Mouse (Mus musculus) embryonic facial prominence, embryonic 10.5 days (tissue): ENCODE measurements at regions not wholly inside any gene's neighbourhood (a gene's known extent, or its start where the extent isn't known, plus 50 kb on each side); places are given as distances from the start of the nearest gene placed in this dataset. TPM values are rescaled to one million over a fixed set of nuclear protein-coding genes. Genes with fewer than 3 reads are reported as not detected.

Experiments used
- DNase-seq: peaks from one replicate; pipeline ENCODE4 v3.0.0-alpha.2; 2017; ENCODE audit warnings: low spot score
- H3K27ac ChIP-seq: fragments of 300-500 bp; sonication (generic); replicated peaks from 2 replicates; pipeline ENCODE4 v1.5.1; 2016; ENCODE audit warnings: mild to moderate bottlenecking
- H3K27me3 ChIP-seq: fragments of 300-500 bp; sonication (generic); replicated peaks from 2 replicates; pipeline ENCODE4 v1.6.1; 2016; ENCODE audit warnings: low read depth, mild to moderate bottlenecking; ENCODE audit not compliant: poor library complexity, severe bottlenecking
- H3K36me3 ChIP-seq: fragments of 300-500 bp; sonication (generic); replicated peaks from 2 replicates; pipeline ENCODE4 v1.6.1; 2016; ENCODE audit warnings: mild to moderate bottlenecking, moderate library complexity
- H3K4me1 ChIP-seq: fragments of 300-500 bp; sonication (generic); 2 replicates; pipeline ENCODE4 v1.6.1; 2016
- H3K4me3 ChIP-seq: fragments of 300-500 bp; sonication (generic); 2 replicates; pipeline ENCODE4 v1.5.1; 2016; ENCODE audit warnings: mild to moderate bottlenecking, moderate library complexity
- H3K9me3 ChIP-seq: fragments of 300-500 bp; sonication (generic); 2 replicates; pipeline ENCODE4 v1.6.1; 2016; ENCODE audit warnings: mild to moderate bottlenecking
- WGBS: fragments of 180-500 bp; shearing (Covaris S2); methylation state at CpG from one replicate; pipeline ENCODE4 v1.1.7; 2016; 5-methylcytosine and 5-hydroxymethylcytosine counted together
- microRNA-seq: library from miRNA; unstranded; fragments of <30 nt; microRNA quantifications from one replicate; pipeline ENCODE4, GENCODE M21; 2017

GRCm38 (mm10) chr8:96680416-96681027, 792.2 kb upstream of the Got2 start:
- H3K36me3 ChIP-seq, result no peaks in the 10 kb centered on the region
- H3K27ac ChIP-seq, result no peak overlapping the region
- DNase-seq, result no peak
- no peaks in the 10 kb centered on the region for H3K27me3 ChIP-seq
- no peak overlapping the region for H3K4me3 ChIP-seq
- H3K4me1 ChIP-seq, result no peaks in the 10 kb centered on the region
- 92% methylated on average over 16 of the region's 16 CpGs for WGBS
- H3K9me3 ChIP-seq, result no peaks in the 10 kb centered on the region

- DNase-seq, result no peak
- Histone ChIP-seq H3K4me1 (peaks cover 3% of the 10 kb centered on the region; the same call in 1 of the 2 replicates), H3K36me3 (no peaks in the 10 kb centered on the region), H3K4me3 (no peak overlapping the region), H3K27me3 (no peaks in the 10 kb centered on the region), H3K27ac (no peak overlapping the region), H3K9me3 (no peaks in the 10 kb centered on the region)
- 77% methylated on average over 4 of the region's 4 CpGs for WGBS
Observed at GRCm38 (mm10) chr8:96679510-96679909, 791.2 kb upstream of the Got2 start.

- no peaks in the 10 kb centered on the region for H3K36me3 ChIP-seq
- H3K4me1 ChIP-seq, result peaks cover 5% of the 10 kb centered on the region; the same call in 1 of the 2 replicates
- no peak overlapping the region for H3K27ac ChIP-seq
- H3K4me3 ChIP-seq, result no peak overlapping the region
- H3K27me3 ChIP-seq, result no peaks in the 10 kb centered on the region
- DNase-seq, result peak; percentile 42
- no peaks in the 10 kb centered on the region for H3K9me3 ChIP-seq
- 54% methylated on average over 8 of the region's 8 CpGs for WGBS
Observed at GRCm38 (mm10) chr8:96674703-96675102, 786.4 kb upstream of the Got2 start.

- no peak overlapping the region for H3K4me3 ChIP-seq
- no peaks in the 10 kb centered on the region for H3K9me3 ChIP-seq
- H3K36me3 ChIP-seq, result no peaks in the 10 kb centered on the region
- H3K4me1 ChIP-seq, result no peaks in the 10 kb centered on the region
- no peak for DNase-seq
- 88% methylated on average over 8 of the region's 8 CpGs for WGBS
- no peak overlapping the region for H3K27ac ChIP-seq
- H3K27me3 ChIP-seq, result no peaks in the 10 kb centered on the region
Observed at GRCm38 (mm10) chr8:96656495-96657279, 768.3 kb upstream of the Got2 start.

- H3K4me3 ChIP-seq, result no peak overlapping the region
- no peak for DNase-seq
- no peaks in the 10 kb centered on the region for H3K9me3 ChIP-seq
- no peaks in the 10 kb centered on the region for H3K4me1 ChIP-seq
- H3K27ac ChIP-seq, result no peak overlapping the region
- no peaks in the 10 kb centered on the region for H3K36me3 ChIP-seq
- 87% methylated on average over 5 of the region's 5 CpGs for WGBS
- no peaks in the 10 kb centered on the region for H3K27me3 ChIP-seq
Observed at GRCm38 (mm10) chr8:96647743-96648142, 759.4 kb upstream of the Got2 start.

Small RNA genes lying in the stretch of these regions (microRNA-seq; reads per million reads assigned to microRNA genes)
- not detected for gene Gm24132
